Mouse (Mus musculus) cerebellum, postnatal 4 days (tissue): ENCODE measurements around the gene Synm.
A peak's percentile ranks its signal among the peaks of the same experiment; 100 is the strongest.

Experiments used
- DNase-seq, 2 experiments: peaks; one replicate each; pipeline ENCODE4 v3.0.0; 2022; ENCODE audit warnings: low spot score in 2 of 2, mixed read lengths in 1 of 2

Gene Synm

DNA sequence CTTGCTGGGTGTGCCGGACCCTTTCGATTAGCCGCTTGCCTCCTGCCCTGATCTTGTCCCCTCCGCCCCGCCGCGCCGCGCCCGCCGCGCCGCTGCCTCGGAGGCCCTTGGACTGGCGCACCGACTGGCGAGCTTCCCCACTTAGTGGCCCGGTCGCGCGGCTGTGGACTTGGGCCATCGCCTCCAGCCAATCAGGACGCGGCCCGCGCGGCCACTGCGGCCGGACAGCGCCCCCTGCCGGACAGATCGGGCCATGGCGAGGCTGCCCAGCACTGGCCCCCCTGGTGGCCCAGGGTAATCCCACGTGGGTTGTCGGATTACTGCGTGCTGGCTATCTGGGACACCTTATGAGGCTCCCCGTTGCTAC lies at the start of gene Synm:
Gene Synm, minus strand, starts transcription at position 114 of the 367 bp plus-strand sequence.
- peak; percentile 92 to 96 for DNase-seq

DNA sequence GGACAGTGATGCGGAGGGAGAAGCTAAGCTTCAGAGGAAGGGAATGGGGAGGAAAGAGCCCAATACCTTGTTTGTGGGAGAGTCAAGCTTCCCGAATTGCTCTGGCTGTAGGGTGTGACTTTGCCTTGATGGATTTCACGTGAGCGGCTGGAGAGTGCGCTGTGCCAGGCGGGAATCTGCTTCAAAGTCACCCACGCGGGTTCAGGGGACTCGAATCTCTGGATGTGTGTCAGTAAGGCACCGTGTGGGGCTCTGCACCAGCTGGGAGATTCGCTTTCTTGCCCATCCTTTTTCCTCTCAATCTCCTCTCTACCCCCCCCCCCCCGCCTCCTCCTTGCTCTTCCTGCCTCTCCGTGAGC lies 44.3 kb upstream of the Synm start:
- no peak for DNase-seq

DNA sequence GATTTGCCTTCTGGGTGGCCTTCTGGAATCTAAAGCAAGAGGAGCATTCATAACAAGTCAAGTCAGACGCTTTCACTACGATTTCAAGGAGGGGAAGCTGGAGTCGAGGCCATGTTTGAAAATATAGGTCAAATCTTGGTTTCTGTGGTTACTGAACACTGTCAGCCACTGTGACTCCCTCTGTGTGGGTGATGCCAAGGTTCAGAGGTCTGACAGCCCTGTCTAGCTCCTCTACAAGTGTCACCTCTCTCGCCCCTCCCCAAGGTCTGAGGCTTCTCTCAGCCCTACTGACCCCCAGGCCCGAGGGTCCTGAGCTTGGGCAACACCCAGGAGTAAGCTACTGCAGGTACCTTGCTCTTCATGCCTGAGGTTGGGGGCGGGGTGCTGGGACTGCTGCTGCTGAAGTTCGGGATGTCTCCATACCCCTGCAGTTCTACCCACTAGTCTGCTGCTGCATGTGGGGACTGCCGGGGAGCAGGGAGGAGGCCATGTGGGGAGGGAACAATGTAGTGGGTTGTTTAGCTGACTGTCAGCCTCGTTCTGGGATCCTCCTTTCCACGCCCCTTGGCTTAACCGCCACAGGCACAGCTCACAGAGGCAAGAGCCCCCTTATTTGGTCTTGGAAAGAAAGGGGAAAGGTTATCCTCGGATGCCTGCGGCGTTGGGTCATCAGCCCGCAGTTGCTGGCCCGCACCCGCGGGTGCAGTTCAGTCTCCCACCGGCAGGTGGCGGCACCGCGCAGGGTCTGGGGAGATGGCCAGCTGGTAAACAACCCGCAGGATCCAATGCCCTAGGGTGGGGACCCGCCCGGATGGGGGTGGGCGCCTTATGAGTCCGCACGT lies 43.7 kb upstream of the Synm start:
- peak; percentile 82 to 94 for DNase-seq

DNA sequence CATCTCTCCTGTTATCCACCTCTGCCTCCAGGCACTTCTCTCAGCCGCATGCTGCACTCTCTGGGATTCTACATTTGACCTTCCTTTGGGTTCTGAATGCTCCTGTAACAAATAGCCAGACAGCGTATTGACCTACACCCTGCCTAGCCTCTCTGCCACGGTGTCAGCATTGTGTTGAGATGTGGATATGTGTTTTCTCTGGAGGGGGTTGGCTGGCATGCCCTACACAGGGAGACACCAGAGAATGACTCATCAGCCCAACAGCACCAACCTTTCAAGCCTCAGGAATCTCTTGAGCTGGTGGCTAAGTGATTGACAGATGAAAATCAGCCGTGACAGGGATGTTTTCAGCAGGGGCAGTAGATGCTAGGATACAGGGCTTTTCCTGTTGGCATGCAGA lies 41.5 kb upstream of the Synm start:
- no peak for DNase-seq

DNA sequence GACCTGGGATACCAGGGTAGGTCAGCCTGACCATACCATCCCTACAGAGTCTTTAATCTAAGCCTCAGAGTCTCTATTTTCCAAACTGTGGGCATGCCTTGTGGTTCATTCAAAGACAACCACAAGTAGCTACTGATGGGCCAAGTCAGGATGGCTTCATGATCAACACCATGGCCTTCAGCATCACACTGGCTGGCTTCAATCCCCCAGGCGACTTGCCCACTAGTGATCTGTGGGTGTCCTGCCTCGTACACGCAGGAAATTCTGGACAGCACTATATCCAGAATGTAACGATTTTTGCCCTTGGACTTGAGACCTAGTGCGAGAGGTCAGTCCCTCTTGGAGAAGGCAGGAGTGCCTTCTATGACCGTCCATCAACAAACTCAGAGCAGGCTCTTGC lies 41.0 kb upstream of the Synm start:
- no peak for DNase-seq

DNA sequence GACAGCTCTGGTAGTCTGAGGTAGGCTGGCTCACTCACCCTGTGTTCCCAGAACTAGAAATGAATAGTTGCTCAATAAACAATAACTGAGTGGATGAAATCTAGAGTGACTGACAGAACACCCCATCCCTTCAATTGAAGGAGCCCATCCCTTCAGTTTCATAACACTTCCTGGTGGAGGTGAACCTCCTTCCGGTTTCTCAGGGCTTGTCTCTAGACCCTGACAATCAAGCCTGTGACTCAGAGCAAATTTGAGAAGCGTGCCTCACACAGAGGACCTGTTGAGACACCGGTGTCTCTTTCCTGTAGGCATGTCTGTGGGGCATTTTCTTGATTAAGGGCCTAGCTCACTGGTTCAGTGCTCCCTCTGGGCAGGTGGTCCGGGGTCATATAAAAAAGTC lies 38.9 kb upstream of the Synm start:
- no peak for DNase-seq

DNA sequence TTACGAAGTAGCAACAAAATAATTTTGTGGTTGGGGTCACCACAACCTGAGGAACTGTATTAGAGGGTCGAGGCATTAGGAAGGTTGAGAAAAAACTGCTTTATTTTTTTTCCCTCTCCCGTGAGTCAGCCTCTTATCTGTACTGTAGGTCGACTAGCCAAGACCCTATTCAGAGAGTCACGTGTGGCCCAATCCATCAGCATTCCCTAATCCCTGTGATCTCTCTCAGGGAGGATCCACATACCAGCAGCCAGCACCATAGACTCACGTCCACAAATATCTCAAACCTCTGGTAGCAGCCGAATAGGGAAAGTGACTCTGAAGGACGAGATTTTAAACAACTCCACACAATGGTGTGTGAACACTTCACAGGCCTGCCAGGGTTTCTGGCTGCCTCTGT lies 37.5 kb upstream of the Synm start:
- DNase-seq: no peak

DNA sequence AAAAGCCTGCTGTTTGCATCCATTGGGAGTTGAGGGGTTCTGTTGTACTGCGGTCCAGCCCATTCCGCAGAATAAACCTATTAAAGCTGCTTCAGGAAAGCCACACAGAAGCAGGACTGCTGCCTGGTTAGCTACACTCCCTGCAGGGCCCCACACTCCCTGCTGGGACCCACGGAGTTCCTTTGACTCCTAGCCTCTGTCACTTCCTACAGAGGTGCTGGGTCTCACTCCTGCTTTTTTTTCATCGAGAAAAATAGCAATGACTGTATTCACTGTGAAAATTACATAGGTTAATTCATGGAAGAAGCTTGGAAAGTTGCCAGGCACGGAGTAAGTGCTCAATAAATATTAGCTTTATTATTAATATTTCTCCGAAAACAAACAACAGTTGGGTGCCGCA lies 33.9 kb upstream of the Synm start:
- no peak for DNase-seq

DNA sequence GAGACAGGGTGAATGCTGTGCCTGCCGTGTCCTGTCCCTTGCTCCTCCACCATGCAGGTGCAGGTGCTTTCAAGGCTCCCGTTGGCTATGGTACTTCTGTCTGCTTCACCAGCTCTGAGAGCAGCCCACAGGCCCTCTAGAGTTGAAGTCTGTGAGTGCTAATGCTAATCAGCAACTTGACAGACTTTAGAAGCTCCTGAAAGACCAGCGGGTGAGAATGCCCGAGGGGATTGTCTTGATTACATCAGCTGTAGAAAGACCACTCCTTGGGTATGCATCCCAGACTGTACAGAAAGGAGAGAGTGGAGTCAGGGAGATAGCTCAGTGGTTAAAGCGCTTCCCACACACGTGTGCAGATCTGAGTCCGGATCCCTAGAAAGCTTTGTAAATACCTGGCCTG lies 31.7 kb upstream of the Synm start:
- no peak for DNase-seq

DNA sequence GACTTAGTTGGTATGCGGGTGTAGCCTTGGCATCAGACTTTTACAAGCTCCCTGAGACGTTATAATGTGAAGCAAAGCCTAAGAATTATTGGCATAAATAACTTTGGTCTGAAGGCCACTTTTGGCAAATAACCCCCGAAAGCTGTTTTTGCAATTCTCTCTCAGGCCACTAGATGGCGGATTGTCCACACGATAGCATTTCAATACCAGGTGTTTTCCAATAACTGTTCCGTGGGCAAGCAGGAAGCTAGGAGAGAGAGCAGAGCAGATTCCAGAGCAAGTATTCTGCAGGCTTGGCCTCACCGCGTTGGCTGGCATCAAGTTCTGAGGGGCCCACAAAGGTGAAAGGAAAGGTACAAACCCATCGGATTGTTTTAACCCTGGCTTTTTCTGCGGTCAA lies 29.2 kb upstream of the Synm start:
- DNase-seq: peak; percentile 51 to 70

DNA sequence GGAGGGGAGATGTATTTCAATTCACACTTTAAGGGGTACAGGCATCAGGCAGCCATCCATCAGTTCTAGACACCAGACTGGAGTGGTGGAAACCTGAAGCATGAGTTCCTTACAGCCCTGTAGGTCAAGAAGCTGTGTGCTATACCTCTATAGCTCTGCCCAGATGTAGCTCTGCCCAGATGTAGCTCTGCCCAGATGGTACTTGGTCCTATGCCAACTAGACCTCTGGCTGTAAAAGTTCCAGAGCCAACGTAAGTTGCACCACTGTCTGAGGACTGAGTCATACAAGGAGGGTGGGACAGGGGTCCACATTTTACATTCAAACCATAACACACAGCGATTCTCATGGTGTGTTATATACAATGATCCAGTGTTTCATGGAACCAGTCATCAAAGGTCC lies 28.3 kb upstream of the Synm start:
- DNase-seq: no peak

DNA sequence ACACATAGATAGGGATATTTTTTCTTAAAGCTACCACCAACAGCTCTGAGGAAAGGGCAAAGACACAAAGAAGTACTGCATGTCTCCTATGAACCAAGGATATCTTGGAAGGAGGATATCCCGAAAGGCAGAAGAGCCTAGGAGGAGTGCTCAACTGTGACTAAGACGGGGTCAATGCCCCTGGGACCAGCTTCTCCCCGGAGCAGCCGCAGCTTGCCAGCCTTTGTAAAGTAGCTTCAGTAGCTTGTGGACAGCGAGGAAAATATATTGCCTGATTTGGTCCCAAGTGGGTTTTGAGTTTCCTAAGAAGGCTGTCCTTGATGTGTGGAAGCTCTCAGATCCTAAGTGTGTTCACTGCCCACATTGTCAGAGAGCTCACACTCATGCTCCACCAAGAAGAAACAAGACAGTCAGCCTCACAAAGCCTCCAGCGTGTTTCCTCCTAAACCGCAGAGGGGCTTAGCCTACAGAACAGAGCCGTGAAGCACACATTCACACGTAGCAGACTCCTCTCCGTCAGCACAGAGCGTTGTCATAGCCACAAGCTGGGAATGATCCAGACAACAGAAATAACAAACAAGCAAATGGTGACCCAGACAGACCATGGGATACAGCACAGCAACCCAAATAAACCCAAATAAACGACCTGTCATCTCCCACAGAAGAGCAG lies 17.2 kb upstream of the Synm start:
- DNase-seq: no peak

DNA sequence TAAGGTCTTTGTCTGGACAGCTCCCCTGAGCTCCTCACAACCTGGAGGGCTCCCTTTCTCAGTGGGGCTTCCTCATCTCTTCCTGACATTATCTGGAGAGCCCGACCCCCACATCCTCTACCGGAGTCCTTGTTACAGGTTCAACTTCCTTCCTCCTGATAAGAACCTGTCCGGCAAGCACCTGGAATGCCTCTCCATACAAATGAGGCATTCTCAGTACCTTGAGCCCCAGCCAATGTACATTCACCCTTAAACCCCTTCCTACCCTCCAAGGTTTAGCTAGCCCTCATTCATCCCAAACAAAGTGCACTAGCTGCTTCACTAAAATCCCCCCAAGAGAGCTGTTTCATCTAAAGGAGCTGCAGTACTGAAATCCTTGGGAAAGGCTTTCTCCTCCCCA lies 16.1 kb upstream of the Synm start:
- DNase-seq: no peak

DNA sequence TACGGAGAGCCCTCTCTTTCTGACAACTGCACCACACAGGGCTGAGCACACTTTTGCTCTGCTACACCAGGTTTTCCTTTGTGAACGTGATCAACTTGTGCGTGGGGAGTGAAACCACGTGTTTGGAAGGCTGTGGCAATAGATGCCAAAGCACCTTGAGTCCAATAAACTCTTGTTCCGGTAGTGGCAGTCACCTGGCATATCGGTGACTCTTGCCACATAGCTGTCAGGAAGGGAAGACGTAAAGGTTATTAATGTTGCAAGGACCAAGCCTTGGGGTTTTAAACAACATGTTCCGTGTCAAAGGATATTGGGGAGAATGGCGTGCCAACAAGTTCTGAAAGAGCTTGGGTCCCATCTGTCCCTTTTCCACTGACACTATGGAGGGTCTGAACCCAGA lies 12.7 kb upstream of the Synm start:
- no peak for DNase-seq

DNA sequence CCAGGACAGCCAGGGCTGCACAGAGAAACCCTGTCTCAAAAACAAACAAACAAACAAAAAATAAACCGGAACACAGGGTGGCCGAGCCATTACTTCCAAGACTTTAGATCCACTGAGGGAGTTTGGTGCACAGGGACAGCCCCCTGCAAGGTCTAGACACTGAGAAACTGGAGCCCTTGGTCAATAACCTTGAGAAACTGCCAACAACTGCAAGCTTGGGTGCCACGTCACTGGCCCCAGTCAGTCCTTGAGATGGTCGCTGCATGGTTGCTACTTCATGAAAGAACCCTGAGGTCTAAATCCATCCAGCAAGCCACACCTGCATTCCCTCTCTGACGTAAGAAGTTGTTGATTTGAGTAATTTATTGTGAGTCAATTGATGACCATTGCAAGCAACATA lies 9.9 kb upstream of the Synm start:
- no peak for DNase-seq

DNA sequence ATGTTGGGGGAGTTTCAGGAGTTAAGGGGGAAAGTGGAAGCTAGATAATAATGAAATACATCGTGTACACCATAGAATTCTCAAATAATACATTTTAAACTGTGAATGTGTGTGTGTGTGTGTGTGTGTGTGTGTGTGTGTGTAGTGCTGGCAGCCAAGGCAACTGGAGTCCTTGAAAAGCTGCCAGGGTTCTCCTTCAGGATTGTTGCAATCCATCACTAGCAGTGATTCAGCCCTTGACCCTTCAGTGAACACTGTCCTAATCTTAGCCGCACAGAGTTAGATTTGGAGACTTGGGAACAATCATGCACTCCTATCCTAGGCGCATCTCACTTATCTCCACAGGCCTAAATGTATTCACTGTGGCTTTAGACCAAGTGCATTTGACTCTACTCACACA lies 8.6 kb upstream of the Synm start:
- no peak for DNase-seq

DNA sequence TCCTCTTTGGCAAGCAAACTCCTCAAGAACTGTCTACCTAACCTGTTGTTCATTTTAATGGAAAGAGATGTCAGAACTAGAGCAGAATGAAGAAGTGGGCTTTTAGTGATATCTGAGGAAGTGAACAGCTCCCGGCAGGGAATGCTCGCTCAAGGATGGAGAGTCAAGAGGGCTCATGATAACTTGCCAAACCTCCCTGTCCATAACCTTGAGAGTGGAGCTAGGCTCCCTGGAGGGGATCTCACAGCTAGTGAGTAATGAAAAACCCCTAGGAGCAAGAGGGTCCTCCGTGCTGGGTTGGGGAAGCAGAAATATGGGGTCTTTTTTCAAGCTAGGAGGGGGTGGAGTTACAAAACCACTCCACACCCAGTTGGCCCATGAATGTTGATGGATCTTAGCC lies 4.1 kb upstream of the Synm start:
- no peak for DNase-seq

DNA sequence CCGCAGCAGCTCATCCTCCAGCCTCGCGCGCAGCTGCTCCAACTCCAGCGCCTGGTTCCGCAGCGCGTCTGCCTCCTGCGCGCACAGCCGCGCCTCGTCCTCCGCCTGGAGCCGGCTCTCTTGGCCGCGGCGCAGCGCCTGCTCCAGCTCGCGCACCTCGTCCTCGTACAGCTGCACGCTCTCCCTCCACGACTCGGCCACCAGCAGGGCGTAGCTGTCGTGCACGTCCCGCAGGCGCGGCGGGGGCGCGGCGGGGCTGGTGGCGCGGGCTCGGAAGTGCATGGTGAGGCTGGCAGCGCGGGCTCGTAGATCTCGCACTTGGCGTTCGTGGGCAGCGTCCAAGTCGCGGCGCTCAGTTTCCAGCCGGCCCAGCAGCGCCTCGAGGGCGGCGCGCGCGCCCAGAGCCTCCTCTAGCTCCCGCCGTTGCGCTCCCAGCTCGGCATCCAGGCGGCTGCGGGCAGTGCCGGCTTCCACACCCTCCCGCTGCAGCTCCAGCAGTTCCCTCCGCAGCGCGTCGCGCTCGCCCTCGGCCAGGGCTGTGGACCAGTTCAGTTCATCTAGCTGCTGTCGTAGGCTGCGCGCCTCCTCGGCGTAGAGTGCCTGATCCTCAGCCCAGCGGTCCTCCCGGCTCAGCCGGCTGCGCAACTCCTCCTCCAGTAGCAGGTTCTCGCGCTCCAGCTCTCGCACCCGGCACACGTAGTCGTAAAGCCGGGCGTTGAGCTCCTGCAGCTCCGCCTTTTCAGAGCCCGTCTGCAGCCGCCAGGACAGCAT lies 499 bp downstream of the Synm start:
- peak; percentile 31 to 58 for DNase-seq

DNA sequence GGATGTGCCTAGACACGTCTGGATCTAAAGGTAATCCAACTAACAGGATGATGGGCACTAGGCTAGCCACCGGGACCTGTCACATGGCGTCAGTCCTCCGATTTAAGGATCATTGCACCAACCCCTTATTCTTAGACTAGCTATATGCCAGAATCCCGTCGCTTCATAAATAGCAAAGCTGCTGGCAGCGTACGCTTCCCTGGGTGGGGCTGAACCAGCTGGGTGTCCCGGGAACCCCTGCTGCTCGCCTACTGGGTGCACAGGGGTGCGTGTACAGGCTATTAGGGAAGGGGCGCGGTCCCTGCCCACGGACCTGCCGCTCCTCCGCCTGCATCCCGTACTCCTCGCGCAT lies 1.1 kb downstream of the Synm start:
- no peak for DNase-seq

DNA sequence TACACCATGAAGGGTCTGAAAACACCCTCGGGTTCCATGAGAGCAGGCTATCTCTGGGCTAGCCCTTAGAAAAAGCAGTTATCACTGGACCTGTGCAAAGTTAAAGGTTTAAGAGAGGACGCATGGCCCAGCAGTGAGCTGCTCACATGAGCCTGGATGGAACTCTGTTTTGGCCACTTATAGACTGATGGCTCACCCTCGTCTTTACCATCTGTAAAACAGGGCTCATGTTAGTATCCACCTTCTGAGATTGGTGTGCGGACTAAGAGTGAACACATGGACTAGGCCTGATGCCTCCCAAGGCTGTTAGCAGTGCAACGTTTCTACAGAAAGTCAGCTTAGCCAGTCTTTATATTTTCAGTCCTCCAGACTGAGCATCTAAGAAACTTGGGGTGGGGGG lies 2.9 kb downstream of the Synm start:
- DNase-seq: peak in 1 of 2 experiments; percentile 10

DNA sequence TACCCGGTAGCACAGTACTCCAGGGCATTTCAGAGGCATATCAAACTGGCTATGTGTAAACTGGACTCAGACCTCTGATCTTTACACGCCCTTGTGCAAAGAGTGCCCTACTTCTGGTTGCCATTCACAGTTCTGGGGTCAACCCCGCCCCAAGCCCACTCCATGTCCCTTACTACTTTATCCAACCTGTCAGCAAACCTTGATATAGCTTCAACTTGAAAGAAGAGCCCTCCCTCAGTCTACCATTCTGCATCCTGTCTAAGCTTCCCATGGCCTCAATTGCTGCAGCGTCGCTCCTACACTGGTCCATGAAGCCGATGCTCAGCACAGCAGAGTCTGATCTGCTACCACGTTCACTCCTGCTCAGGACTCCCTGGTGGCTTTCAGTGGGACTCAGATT lies 4.2 kb downstream of the Synm start:
- DNase-seq: no peak

DNA sequence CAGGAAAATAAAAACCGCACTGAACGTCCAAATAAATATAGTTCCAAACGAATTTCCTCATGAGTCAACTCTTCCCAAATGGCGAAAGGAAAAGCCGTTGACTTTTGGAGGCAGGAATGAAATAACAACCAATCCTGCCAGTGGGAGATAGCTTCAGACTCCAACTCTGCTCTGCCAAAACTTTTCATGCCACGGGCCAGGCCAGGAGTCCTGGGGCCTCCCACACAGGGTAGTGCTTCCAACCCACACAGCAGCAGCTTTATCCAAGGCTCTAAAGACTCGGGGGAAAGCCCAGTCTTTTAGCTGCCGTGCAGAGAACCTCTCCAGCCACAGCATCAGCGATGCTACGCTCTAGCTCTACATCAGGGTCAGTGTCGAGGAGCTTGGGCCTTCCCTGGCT lies 4.9 kb downstream of the Synm start:
- no peak for DNase-seq
